Mouse (Mus musculus): ENCODE measurements around the gene Pdp2. TPM values are rescaled to one million over a fixed set of nuclear protein-coding genes. Genes with fewer than 3 reads are reported as not detected.
A peak's percentile ranks its signal among the peaks of the same experiment; 100 is the strongest.

The Pdp2 gene
- polyA plus RNA-seq, 2 experiments, result 4.9 to 9.7 TPM

DNA sequence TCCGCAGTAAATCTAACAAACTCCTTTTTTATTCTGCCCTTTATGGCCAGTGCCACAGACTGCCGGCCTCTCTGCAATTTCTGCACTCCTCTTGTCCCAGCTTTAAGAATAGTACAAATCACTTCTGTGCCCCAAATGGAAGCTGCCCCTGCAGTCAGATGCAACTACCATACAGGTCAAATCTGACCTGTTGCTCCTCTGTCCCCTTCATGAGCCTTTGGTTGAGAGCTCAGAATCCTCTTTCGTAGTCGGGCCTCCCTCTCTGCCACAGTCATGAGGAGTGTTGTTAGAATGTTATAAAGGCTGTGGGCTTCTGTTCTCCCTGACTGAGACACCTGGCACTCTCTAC lies 12.0 kb downstream of the Pdp2 start:
- ATAC-seq (ENCODE audit: low FRiP score, low read depth), result no peak
- DNase-seq (ENCODE audit: low spot score), result no peak
- Histone ChIP-seq H3K9ac (ENCODE audit: low read depth, low read length, severe bottlenecking) (no peak overlapping the region), H3K4me2 (replicated peaks; ENCODE audit: low read depth, low read length, severe bottlenecking) (peak overlapping the region; percentile 48; the same call in 1 of the 2 replicates), H3K9me3 (ENCODE audit: control insufficient read depth, low read length) (no peaks in the 10 kb centered on the region), H3K36me3 (ENCODE audit: control insufficient read depth, insufficient read depth, low read length) (no peaks in the 10 kb centered on the region), H3K4me3 (replicated peaks; ENCODE audit: low read length) (no peak overlapping the region), H3K27ac (replicated peaks; ENCODE audit: low read depth, low read length) (no peak overlapping the region), H3K27me3 (ENCODE audit: control insufficient read depth, insufficient read depth, low read length) (no peaks in the 10 kb centered on the region), H3K4me1 (ENCODE audit: control insufficient read depth, insufficient read depth, low read length) (peaks cover 14% of the 10 kb centered on the region)
- TF ChIP-seq POLR2A (IDR thresholded peaks at IDR 0.05; ENCODE audit: borderline replicate concordance, extremely low read depth, insufficient read depth, insufficient read length), result no peak
- WGBS, result 67% methylated on average over 4 of the region's 4 CpGs

DNA sequence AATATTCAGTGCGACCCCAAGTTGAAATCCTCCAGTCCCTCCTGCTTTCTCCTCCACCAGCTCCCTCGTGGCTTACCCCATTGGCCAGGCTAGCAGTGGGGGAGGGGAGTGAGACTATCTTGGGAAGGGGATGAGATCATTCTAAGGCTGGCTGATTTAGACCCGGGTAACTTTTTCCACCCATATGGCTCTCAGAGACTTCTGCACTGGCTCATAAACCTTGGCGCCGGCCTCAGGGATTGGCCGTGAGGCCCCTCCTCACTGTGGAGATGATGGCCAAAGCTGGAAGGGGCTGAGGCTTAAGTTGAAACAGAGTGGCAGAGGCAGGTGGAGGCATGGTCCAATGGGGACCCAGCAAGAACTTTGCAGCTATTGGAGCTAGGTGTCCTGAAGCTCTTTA lies 15.1 kb downstream of the Pdp2 start:
- H3K27me3 ChIP-seq (ENCODE audit: control insufficient read depth, insufficient read depth, low read length), result no peaks in the 10 kb centered on the region
- H3K4me3 ChIP-seq (replicated peaks; ENCODE audit: low read length), result no peak overlapping the region
- no peak for TF ChIP-seq POLR2A (IDR thresholded peaks at IDR 0.05; ENCODE audit: borderline replicate concordance, extremely low read depth, insufficient read depth, insufficient read length)
- H3K9me3 ChIP-seq (ENCODE audit: control insufficient read depth, low read length), result no peaks in the 10 kb centered on the region
- 11% methylated on average over 6 of the region's 6 CpGs for WGBS
- peak overlapping the region; percentile 58; the same call in 1 of the 2 replicates for H3K27ac ChIP-seq (replicated peaks; ENCODE audit: low read depth, low read length)
- DNase-seq (ENCODE audit: low spot score), result peak; percentile 73
- no peak overlapping the region for H3K4me2 ChIP-seq (replicated peaks; ENCODE audit: low read depth, low read length, severe bottlenecking)
- no peak overlapping the region for H3K9ac ChIP-seq (ENCODE audit: low read depth, low read length, severe bottlenecking)
- ATAC-seq (ENCODE audit: low FRiP score, low read depth), result peak; percentile 71
- H3K4me1 ChIP-seq (ENCODE audit: control insufficient read depth, insufficient read depth, low read length), result peaks cover 14% of the 10 kb centered on the region
- H3K36me3 ChIP-seq (ENCODE audit: control insufficient read depth, insufficient read depth, low read length), result no peaks in the 10 kb centered on the region

DNA sequence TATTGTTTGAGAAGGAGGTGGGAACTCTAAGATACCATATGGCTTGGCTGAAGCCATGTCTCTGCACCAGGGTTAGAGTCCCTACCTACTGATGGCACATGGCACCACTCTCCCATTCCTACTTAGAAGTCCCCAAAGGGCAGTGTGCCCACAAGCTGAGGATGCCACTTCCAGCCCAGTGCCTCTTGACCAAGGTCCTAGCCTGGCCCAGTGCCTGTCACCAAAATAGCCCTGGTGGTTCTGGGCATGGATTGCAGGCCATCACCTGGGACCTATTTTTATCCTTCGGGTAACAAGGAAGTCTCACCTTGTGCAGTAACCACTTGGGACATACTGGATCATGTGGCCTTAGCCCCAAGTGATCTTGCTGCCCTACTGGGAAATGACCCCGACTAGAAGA lies 16.7 kb downstream of the Pdp2 start:
- H3K4me2 ChIP-seq (replicated peaks; ENCODE audit: low read depth, low read length, severe bottlenecking), result no peak overlapping the region
- no peaks in the 10 kb centered on the region for H3K36me3 ChIP-seq (ENCODE audit: control insufficient read depth, insufficient read depth, low read length)
- DNase-seq (ENCODE audit: low spot score) (no peak), ATAC-seq (ENCODE audit: low FRiP score, low read depth) (no peak)
- peaks cover 11% of the 10 kb centered on the region for H3K4me1 ChIP-seq (ENCODE audit: control insufficient read depth, insufficient read depth, low read length)
- no peaks in the 10 kb centered on the region for H3K27me3 ChIP-seq (ENCODE audit: control insufficient read depth, insufficient read depth, low read length)
- no peaks in the 10 kb centered on the region for H3K9me3 ChIP-seq (ENCODE audit: control insufficient read depth, low read length)
- 63% methylated on average over 2 of the region's 2 CpGs for WGBS
- H3K4me3 ChIP-seq (replicated peaks; ENCODE audit: low read length), result no peak overlapping the region
- H3K9ac ChIP-seq (ENCODE audit: low read depth, low read length, severe bottlenecking), result no peak overlapping the region
- no peak overlapping the region for H3K27ac ChIP-seq (replicated peaks; ENCODE audit: low read depth, low read length)
- TF ChIP-seq POLR2A (IDR thresholded peaks at IDR 0.05; ENCODE audit: borderline replicate concordance, extremely low read depth, insufficient read depth, insufficient read length), result no peak

DNA sequence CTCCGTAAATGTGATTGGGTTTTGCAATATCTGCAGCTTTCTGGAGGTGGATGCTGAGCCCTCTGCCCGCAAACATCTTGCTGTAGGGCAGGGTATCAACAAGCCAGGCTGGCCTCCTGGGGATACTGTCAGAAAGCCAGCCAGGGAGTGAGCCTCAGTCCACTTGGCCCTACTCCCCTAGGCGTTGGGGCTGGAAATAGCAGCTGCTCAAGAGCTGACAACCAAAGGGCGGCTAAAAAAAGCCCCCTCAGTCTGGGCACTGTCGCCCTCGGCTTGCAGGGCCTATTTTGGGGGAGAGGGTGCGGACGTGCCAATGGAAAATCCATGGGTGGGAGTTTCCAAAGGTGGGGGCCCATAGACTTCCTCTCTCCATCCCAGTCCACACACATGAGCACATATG lies 18.0 kb downstream of the Pdp2 start:
- no peak for ATAC-seq (ENCODE audit: low FRiP score, low read depth)
- 85% methylated on average over 8 of the region's 8 CpGs for WGBS
- no peak for TF ChIP-seq POLR2A (IDR thresholded peaks at IDR 0.05; ENCODE audit: borderline replicate concordance, extremely low read depth, insufficient read depth, insufficient read length)
- no peak overlapping the region for H3K4me3 ChIP-seq (replicated peaks; ENCODE audit: low read length)
- H3K27me3 ChIP-seq (ENCODE audit: control insufficient read depth, insufficient read depth, low read length), result no peaks in the 10 kb centered on the region
- H3K4me1 ChIP-seq (ENCODE audit: control insufficient read depth, insufficient read depth, low read length), result peaks cover 11% of the 10 kb centered on the region
- no peak overlapping the region for H3K9ac ChIP-seq (ENCODE audit: low read depth, low read length, severe bottlenecking)
- no peak overlapping the region for H3K4me2 ChIP-seq (replicated peaks; ENCODE audit: low read depth, low read length, severe bottlenecking)
- no peak overlapping the region for H3K27ac ChIP-seq (replicated peaks; ENCODE audit: low read depth, low read length)
- no peaks in the 10 kb centered on the region for H3K36me3 ChIP-seq (ENCODE audit: control insufficient read depth, insufficient read depth, low read length)
- DNase-seq (ENCODE audit: low spot score), result no peak
- H3K9me3 ChIP-seq (ENCODE audit: control insufficient read depth, low read length), result no peaks in the 10 kb centered on the region

DNA sequence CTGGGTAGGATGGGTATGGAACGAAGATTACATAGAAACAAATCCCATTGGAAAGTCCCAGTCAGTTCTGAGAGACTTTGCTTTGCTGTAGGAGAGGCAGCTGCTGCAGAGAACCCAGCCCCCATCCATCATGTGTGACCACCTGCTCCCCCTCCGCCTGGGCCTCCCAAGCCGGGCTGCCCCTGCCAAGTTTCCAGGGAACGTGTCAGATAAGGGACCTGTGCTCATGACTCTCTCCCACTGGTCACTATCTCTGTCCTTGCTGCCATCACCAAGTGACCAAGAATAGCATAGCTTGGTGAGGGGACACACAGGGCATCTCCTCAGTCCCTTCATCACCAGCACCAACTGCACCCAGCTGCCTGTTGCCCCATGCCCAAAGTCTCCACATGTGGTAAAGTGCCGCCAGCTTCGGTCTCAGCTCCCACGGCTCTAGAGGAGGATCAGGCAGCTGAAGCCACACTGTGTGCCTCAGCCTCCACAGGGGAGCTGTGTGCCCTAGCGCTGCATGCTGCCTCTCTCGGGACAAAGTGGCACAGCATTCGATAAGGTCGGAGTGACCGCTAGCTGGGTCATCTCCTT lies 19.0 kb downstream of the Pdp2 start:
- H3K9ac ChIP-seq (ENCODE audit: low read depth, low read length, severe bottlenecking), result no peak overlapping the region
- WGBS, result 82% methylated on average over 9 of the region's 12 CpGs
- ATAC-seq (ENCODE audit: low FRiP score, low read depth) (peak; percentile 31; the same call in 1 of the 2 replicates), DNase-seq (ENCODE audit: low spot score) (no peak)
- H3K27ac ChIP-seq (replicated peaks; ENCODE audit: low read depth, low read length), result no peak overlapping the region
- no peaks in the 10 kb centered on the region for H3K36me3 ChIP-seq (ENCODE audit: control insufficient read depth, insufficient read depth, low read length)
- no peaks in the 10 kb centered on the region for H3K27me3 ChIP-seq (ENCODE audit: control insufficient read depth, insufficient read depth, low read length)
- no peak overlapping the region for H3K4me3 ChIP-seq (replicated peaks; ENCODE audit: low read length)
- H3K9me3 ChIP-seq (ENCODE audit: control insufficient read depth, low read length), result no peaks in the 10 kb centered on the region
- no peak for TF ChIP-seq POLR2A (IDR thresholded peaks at IDR 0.05; ENCODE audit: borderline replicate concordance, extremely low read depth, insufficient read depth, insufficient read length)
- peaks cover 11% of the 10 kb centered on the region for H3K4me1 ChIP-seq (ENCODE audit: control insufficient read depth, insufficient read depth, low read length)
- no peak overlapping the region for H3K4me2 ChIP-seq (replicated peaks; ENCODE audit: low read depth, low read length, severe bottlenecking)

DNA sequence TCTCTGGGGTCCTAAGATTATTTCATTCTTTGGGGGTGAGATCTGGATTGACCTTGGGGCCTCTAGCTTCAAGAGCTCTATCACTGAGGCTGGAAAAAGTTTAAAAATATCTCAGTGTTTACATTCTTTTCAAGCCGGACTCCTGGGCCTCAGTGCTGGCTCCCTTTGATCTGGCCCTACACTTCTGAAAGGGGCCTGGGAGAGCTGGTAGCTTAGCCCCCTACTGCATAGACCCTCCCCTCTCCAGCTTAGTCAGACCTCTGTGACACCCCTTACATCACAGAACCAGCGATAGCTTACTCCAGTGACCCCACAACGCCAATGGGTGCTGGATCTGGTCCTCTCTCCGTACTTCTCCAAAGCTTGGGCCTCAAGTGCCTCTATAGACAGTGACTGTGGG lies 20.4 kb downstream of the Pdp2 start:
- H3K27me3 ChIP-seq (ENCODE audit: control insufficient read depth, insufficient read depth, low read length), result no peaks in the 10 kb centered on the region
- H3K9me3 ChIP-seq (ENCODE audit: control insufficient read depth, low read length), result no peaks in the 10 kb centered on the region
- 61% methylated on average over 4 of the region's 4 CpGs for WGBS
- no peak for ATAC-seq (ENCODE audit: low FRiP score, low read depth)
- no peak overlapping the region for H3K27ac ChIP-seq (replicated peaks; ENCODE audit: low read depth, low read length)
- TF ChIP-seq POLR2A (IDR thresholded peaks at IDR 0.05; ENCODE audit: borderline replicate concordance, extremely low read depth, insufficient read depth, insufficient read length), result no peak
- no peak overlapping the region for H3K4me2 ChIP-seq (replicated peaks; ENCODE audit: low read depth, low read length, severe bottlenecking)
- H3K4me3 ChIP-seq (replicated peaks; ENCODE audit: low read length), result no peak overlapping the region
- H3K4me1 ChIP-seq (ENCODE audit: control insufficient read depth, insufficient read depth, low read length), result peaks cover 2% of the 10 kb centered on the region
- H3K36me3 ChIP-seq (ENCODE audit: control insufficient read depth, insufficient read depth, low read length), result no peaks in the 10 kb centered on the region
- no peak overlapping the region for H3K9ac ChIP-seq (ENCODE audit: low read depth, low read length, severe bottlenecking)
- no peak for DNase-seq (ENCODE audit: low spot score)

Measured in limb, embryonic 14.5 days (tissue).